Mouse (Mus musculus): ENCODE measurements around the gene Cep57. TPM values are rescaled to one million over a fixed set of nuclear protein-coding genes. Genes with fewer than 3 reads are reported as not detected.

Cep57 gene
- polyA plus RNA-seq, 1 experiment from 2014 or later = 36.5 TPM

DNA sequence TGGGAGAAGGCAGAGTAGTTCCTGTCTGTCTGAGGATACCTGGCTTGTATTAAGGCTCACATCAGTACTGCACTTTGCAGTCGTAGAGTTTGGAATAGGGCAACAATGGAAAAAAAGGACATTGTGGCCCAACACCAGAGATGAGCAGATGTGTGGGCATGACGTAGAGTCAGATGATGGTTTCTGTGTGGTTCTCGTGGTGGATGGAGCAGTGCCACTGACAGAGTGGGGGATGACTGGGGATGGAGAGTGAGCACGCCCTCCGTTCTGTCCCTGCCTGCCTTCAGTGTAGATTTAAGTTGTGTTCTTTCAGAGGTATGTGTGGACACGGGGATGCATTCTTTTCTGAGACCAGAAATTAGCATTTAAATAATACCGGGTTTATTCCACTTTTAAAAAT is 60.3 kb downstream of the Cep57 start:
- H3K4me2 ChIP-seq (ENCODE audit: low read length) = no peak overlapping the region
- no peak overlapping the region for H3K9ac ChIP-seq (ENCODE audit: low read depth, low read length)
- H3K4me1 ChIP-seq (ENCODE audit: control insufficient read depth, insufficient read depth, low read length) = no peaks in the 10 kb centered on the region
- H3K27me3 ChIP-seq (ENCODE audit: control insufficient read depth, insufficient read depth, low read depth, low read length) = no peaks in the 10 kb centered on the region
- no peak overlapping the region for H3K4me3 ChIP-seq (ENCODE audit: low read depth, low read length)
- WGBS = 82% methylated on average over 7 of the region's 7 CpGs
- H3K27ac ChIP-seq (ENCODE audit: low read length) = no peak overlapping the region
- no peak for ATAC-seq
- H3K9me3 ChIP-seq (replicated peaks; ENCODE audit: control insufficient read depth, low read length, poor library complexity, severe bottlenecking) = no peaks in the 10 kb centered on the region
- H3K36me3 ChIP-seq (ENCODE audit: control insufficient read depth, insufficient read depth, low read length) = no peaks in the 10 kb centered on the region

DNA sequence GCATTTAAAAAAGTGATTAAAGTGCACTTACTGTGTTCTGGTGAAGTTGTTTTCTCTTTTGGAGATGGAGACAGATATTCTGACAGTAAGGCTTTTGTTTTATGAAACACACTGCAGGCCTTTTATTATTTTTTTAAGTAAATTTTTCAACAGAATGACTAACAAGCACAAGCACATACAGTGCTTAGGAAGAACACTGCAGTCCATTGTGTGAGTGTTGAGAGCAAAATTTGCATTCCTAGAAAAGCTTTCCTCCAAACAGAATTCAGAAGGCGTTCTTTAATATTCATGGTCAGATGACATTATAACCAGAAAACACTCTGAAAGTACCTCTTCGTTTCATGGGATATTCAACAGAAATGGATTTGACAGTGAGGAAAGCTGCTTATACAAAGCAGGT is 61.3 kb downstream of the Cep57 start:
- H3K27me3 ChIP-seq (ENCODE audit: control insufficient read depth, insufficient read depth, low read depth, low read length) = no peaks in the 10 kb centered on the region
- no peak overlapping the region for H3K27ac ChIP-seq (ENCODE audit: low read length)
- no peaks in the 10 kb centered on the region for H3K9me3 ChIP-seq (replicated peaks; ENCODE audit: control insufficient read depth, low read length, poor library complexity, severe bottlenecking)
- H3K9ac ChIP-seq (ENCODE audit: low read depth, low read length) = no peak overlapping the region
- no peak overlapping the region for H3K4me2 ChIP-seq (ENCODE audit: low read length)
- H3K4me3 ChIP-seq (ENCODE audit: low read depth, low read length) = no peak overlapping the region
- H3K36me3 ChIP-seq (ENCODE audit: control insufficient read depth, insufficient read depth, low read length) = no peaks in the 10 kb centered on the region
- WGBS = 63% methylated on average over 2 of the region's 2 CpGs
- no peaks in the 10 kb centered on the region for H3K4me1 ChIP-seq (ENCODE audit: control insufficient read depth, insufficient read depth, low read length)
- ATAC-seq = no peak

DNA sequence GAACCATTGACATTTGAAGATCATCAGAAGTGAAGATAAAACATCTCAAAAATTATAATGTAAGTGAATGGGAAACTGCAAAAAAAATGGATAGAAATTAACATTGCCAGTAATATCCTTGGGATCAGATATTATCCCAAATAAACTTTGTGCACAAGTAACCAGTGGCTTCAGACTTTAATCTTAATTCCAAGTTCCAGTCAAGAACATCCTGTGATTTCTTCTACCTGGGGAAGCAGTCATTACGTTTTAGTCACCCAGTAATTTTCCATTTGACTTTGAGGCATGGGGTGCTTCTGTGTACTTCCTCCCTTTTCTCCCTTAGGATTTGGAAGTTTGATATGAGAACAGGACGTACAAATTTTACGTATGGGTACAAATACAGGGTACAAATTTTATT is 66.5 kb downstream of the Cep57 start:
- WGBS = 96% methylated on average over 3 of the region's 3 CpGs
- H3K4me3 ChIP-seq (ENCODE audit: low read depth, low read length) = no peak overlapping the region
- no peak for ATAC-seq
- H3K4me1 ChIP-seq (ENCODE audit: control insufficient read depth, insufficient read depth, low read length) = no peaks in the 10 kb centered on the region
- no peak overlapping the region for H3K27ac ChIP-seq (ENCODE audit: low read length)
- H3K9ac ChIP-seq (ENCODE audit: low read depth, low read length) = no peak overlapping the region
- no peak overlapping the region for H3K4me2 ChIP-seq (ENCODE audit: low read length)
- no peaks in the 10 kb centered on the region for H3K9me3 ChIP-seq (replicated peaks; ENCODE audit: control insufficient read depth, low read length, poor library complexity, severe bottlenecking)
- no peaks in the 10 kb centered on the region; the same call in 1 of the 2 replicates for H3K36me3 ChIP-seq (ENCODE audit: control insufficient read depth, insufficient read depth, low read length)
- no peaks in the 10 kb centered on the region for H3K27me3 ChIP-seq (ENCODE audit: control insufficient read depth, insufficient read depth, low read depth, low read length)

Other genes with a start within 250 kb of the Cep57 start
- gene Mtmr2, start 78.7 kb downstream of the Cep57 start, polyA plus RNA-seq (2015; fragmentation: Nextera tagmentation; extraction: Ambion mirVana) = 56.5 and 57.9 TPM in 2 replicates
- gene Fam76b, start 609 bp upstream of the Cep57 start, polyA plus RNA-seq (2015; fragmentation: Nextera tagmentation; extraction: Ambion mirVana) = 16.3 and 21.3 TPM in 2 replicates

All from midbrain, embryonic 16.5 days (tissue).